Mouse (Mus musculus): ENCODE data around the gene Hfe. TPM values are rescaled to one million over a fixed set of nuclear protein-coding genes. Genes with fewer than 3 reads are reported as not detected.
A peak's percentile ranks its signal among the peaks of the same experiment; 100 is the strongest.

Hfe gene
- polyA plus RNA-seq, 1 experiment from 2014 or later, result 16.8 TPM

DNA sequence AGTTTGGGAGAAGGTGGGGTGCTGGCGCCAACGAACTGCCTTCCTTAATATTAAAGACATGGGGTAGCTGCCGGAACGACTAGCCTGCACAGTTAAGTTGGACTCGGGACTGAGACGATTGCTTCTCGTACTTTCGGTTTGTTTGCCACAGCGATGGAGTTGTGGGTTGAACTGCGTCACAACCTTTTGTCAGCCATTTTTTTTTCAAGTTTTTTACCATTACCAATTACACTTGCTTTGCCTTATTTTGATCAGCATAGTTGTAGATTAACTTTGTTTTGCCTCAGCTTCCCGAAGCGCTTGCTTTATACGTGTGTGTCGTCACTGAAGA, 29.2 kb upstream of the Hfe start:
- 1% methylated on average over 14 of the region's 14 CpGs for WGBS

DNA sequence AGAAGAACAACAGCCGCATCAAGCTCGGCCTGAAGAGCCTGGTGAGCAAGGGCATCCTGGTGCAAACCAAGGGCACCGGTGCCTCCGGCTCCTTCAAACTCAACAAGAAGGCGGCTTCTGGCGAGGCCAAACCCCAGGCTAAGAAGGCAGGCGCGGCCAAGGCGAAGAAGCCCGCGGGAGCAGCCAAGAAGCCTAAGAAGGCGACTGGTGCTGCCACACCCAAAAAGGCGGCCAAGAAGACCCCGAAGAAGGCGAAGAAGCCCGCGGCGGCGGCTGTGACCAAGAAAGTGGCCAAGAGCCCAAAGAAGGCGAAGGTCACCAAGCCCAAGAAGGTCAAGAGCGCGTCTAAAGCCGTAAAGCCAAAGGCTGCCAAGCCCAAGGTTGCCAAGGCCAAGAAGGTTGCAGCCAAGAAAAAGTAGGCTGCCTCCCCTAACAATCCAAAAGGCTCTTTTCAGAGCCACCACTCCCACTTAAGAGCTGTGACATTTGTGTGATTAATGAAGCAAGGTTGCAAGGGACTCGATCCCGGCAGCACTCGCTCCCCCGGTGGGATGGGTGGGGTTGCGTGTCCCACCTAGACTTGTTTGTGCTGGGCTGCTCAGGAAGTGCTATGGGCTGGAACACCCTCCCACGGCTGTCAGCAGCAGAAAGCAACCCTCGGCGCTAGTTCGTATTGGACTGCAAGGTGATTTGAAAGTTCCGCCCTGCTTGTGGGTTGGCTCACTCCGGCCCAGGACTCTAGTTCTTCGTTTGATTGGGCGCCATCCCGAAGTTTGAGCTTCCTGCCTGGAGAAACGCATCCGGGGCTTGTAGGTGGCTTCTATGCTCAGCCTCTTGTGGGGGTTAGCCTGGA, 28.6 kb upstream of the Hfe start:
- no peaks in the 10 kb centered on the region for H3K36me3 ChIP-seq (ENCODE audit: insufficient read depth, low read length)
- no peaks in the 10 kb centered on the region for H3K4me1 ChIP-seq (replicated peaks; ENCODE audit: insufficient read depth, low read length)
- no peaks in the 10 kb centered on the region for H3K9me3 ChIP-seq (replicated peaks; ENCODE audit: low read length)
- H3K4me3 ChIP-seq (replicated peaks; ENCODE audit: low read depth, low read length), result peak overlapping the region; percentile 68
- DNase-seq (ENCODE audit: low spot score) (peak; percentile 99), ATAC-seq (replicated peaks; ENCODE audit: low FRiP score, low read depth) (peak; percentile 86)
- no peaks in the 10 kb centered on the region for H3K27me3 ChIP-seq (ENCODE audit: insufficient read depth, low read length)
- 0% methylated on average over 39 of the region's 39 CpGs for WGBS
- no peak for TF ChIP-seq CTCF (IDR thresholded peaks at IDR 0.05; ENCODE audit: low read depth)
- H3K9ac ChIP-seq (ENCODE audit: low read depth, low read length), result peak overlapping the region; percentile 92
- H3K4me2 ChIP-seq (ENCODE audit: low read length), result peak overlapping the region; percentile 90
- H3K27ac ChIP-seq, result peak overlapping the region; percentile 99

More for the DNA sequence above, 29.2 kb upstream of the Hfe start:
- peak overlapping the region; percentile 92 for H3K9ac ChIP-seq (ENCODE audit: low read depth, low read length)
- H3K4me1 ChIP-seq (replicated peaks; ENCODE audit: insufficient read depth, low read length), result no peaks in the 10 kb centered on the region
- peak overlapping the region; percentile 68 for H3K4me3 ChIP-seq (replicated peaks; ENCODE audit: low read depth, low read length)
- H3K27ac ChIP-seq, result peak overlapping the region; percentile 99
- H3K9me3 ChIP-seq (replicated peaks; ENCODE audit: low read length), result no peaks in the 10 kb centered on the region
- no peaks in the 10 kb centered on the region for H3K36me3 ChIP-seq (ENCODE audit: insufficient read depth, low read length)
- ATAC-seq (replicated peaks; ENCODE audit: low FRiP score, low read depth) (no peak; the same call in 1 of the 2 replicates), DNase-seq (ENCODE audit: low spot score) (no peak)
- peak overlapping the region; percentile 90 for H3K4me2 ChIP-seq (ENCODE audit: low read length)
- no peak for TF ChIP-seq CTCF (IDR thresholded peaks at IDR 0.05; ENCODE audit: low read depth)
- no peaks in the 10 kb centered on the region for H3K27me3 ChIP-seq (ENCODE audit: insufficient read depth, low read length)

DNA sequence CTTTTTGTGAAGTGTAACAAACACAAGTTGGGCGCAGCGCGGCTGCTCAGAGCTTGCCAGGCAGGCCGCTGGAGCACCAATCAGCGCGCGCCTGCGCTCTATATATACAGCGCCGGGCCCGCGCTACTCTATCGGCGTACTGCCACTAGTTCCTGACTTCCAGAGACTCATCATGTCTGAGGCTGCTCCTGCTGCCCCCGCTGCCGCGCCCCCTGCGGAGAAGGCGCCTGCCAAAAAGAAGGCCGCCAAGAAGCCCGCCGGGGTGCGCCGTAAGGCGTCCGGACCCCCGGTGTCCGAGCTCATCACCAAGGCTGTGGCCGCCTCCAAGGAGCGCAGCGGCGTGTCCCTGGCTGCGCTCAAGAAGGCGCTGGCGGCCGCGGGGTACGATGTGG, 28.0 kb upstream of the Hfe start, which contains the start of gene Hist1h1c:
TSS of gene Hist1h1c (plus strand) at position 132 of the 392 bp plus-strand sequence.
- ATAC-seq (replicated peaks; ENCODE audit: low FRiP score, low read depth) (peak; percentile 90), DNase-seq (ENCODE audit: low spot score) (peak; percentile 93)
- H3K36me3 ChIP-seq (ENCODE audit: insufficient read depth, low read length), result no peaks in the 10 kb centered on the region
- no peaks in the 10 kb centered on the region for H3K27me3 ChIP-seq (ENCODE audit: insufficient read depth, low read length)
- WGBS, result under 1% methylated on average over 29 of the region's 38 CpGs
- peak within 1 kb of the TSS; percentile 68 for H3K4me3 ChIP-seq (replicated peaks; ENCODE audit: low read depth, low read length)
- H3K9me3 ChIP-seq (replicated peaks; ENCODE audit: low read length), result no peaks in the 10 kb centered on the region
- H3K27ac ChIP-seq, result peak within 1 kb of the TSS; percentile 99
- no peaks in the 10 kb centered on the region for H3K4me1 ChIP-seq (replicated peaks; ENCODE audit: insufficient read depth, low read length)
- TF ChIP-seq CTCF (IDR thresholded peaks at IDR 0.05; ENCODE audit: low read depth), result peak; percentile 29; the same call in 1 of the 2 replicates
- H3K4me2 ChIP-seq (ENCODE audit: low read length), result peak within 1 kb of the TSS; percentile 90
- H3K9ac ChIP-seq (ENCODE audit: low read depth, low read length), result peak within 1 kb of the TSS; percentile 92

DNA sequence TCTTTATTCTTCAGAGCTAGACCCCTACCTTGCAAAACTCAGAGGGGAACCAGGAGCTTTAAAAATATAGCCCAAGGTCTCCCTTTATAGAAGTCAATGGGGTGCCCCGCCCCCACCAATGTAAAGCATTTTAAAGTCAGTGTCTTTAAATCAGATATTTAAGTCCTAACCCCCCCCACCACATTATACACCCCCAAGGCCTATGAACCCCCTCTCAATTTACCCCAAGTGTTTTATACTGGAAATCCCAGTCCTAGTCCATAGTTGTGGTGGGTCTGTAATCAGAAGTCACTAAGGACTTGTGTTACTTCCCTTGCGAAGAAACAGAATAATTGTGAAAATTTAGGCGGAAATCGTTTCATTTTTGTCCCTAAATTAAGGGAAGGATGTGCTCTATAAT, 27.4 kb upstream of the Hfe start:
- Histone ChIP-seq H3K9me3 (replicated peaks; ENCODE audit: low read length) (no peaks in the 10 kb centered on the region), H3K4me3 (replicated peaks; ENCODE audit: low read depth, low read length) (peak overlapping the region; percentile 68; the same call in 1 of the 2 replicates), H3K36me3 (ENCODE audit: insufficient read depth, low read length) (no peaks in the 10 kb centered on the region), H3K27me3 (ENCODE audit: insufficient read depth, low read length) (no peaks in the 10 kb centered on the region), H3K4me1 (replicated peaks; ENCODE audit: insufficient read depth, low read length) (no peaks in the 10 kb centered on the region), H3K4me2 (ENCODE audit: low read length) (peak overlapping the region; percentile 90), H3K9ac (ENCODE audit: low read depth, low read length) (peak overlapping the region; percentile 92), H3K27ac (peak overlapping the region; percentile 99)
- TF ChIP-seq CTCF (IDR thresholded peaks at IDR 0.05; ENCODE audit: low read depth), result no peak
- WGBS, result 25% methylated on average over 4 of the region's 4 CpGs
- no peak for ATAC-seq (replicated peaks; ENCODE audit: low FRiP score, low read depth)
- no peak for DNase-seq (ENCODE audit: low spot score)

DNA sequence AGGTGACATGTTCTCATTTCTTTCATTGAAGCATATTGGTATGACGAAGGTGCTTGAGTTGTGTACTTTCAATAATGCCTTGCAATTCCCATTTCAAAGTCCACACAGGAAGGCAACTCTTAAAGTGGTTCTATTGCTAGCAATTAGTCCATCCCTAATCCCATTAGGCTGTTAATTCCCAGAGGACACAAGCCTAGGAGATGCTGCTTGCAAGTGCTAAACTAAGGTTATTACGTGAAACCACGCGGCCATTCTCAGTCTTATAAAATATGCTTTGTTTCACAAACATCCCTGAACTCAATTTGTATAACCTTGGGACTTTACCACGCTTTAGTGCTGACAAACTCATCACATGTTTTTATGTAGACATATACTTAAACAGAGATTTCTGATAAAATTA, 26.4 kb upstream of the Hfe start:
- 82% methylated on average over 5 of the region's 5 CpGs for WGBS
- H3K4me2 ChIP-seq (ENCODE audit: low read length), result no peak overlapping the region
- no peak for TF ChIP-seq CTCF (IDR thresholded peaks at IDR 0.05; ENCODE audit: low read depth)
- H3K4me1 ChIP-seq (replicated peaks; ENCODE audit: insufficient read depth, low read length), result no peaks in the 10 kb centered on the region
- no peaks in the 10 kb centered on the region for H3K9me3 ChIP-seq (replicated peaks; ENCODE audit: low read length)
- no peak overlapping the region for H3K27ac ChIP-seq
- no peaks in the 10 kb centered on the region for H3K36me3 ChIP-seq (ENCODE audit: insufficient read depth, low read length)
- no peaks in the 10 kb centered on the region for H3K27me3 ChIP-seq (ENCODE audit: insufficient read depth, low read length)
- no peak for DNase-seq (ENCODE audit: low spot score)
- ATAC-seq (replicated peaks; ENCODE audit: low FRiP score, low read depth), result no peak
- no peak overlapping the region for H3K4me3 ChIP-seq (replicated peaks; ENCODE audit: low read depth, low read length)
- H3K9ac ChIP-seq (ENCODE audit: low read depth, low read length), result no peak overlapping the region

DNA sequence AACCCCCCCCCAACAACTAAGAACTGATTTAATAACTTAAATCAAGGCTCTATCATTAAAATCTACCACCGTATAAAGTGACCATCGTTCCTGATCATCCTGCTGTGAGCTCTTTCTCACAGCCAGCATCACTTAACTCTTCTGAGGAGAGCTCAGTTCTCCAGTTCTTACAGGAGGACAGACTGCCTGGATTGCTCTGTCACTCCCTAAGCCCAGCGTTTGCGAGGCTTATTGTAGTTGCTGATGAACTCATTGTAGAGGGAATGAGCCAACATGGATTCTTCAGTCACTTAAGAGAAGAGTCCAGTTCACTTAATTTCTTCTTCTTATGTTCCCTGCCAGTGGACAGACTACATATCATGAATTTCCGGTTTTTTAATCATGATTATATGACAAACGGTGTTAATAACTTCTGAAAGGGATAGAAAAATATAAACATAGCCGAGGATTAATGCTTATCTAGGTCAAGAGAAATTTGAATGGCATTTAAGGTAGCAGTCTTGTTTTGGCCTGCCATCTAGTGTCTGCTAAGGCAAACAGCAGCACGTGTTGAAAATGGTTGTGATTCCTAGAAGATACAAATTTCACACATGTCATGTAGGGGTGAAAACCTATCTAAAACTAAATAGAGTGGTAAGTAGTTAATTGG, 21.6 kb upstream of the Hfe start:
- Histone ChIP-seq H3K27me3 (ENCODE audit: insufficient read depth, low read length) (no peaks in the 10 kb centered on the region), H3K4me2 (ENCODE audit: low read length) (no peak overlapping the region), H3K27ac (no peak overlapping the region), H3K9me3 (replicated peaks; ENCODE audit: low read length) (no peaks in the 10 kb centered on the region), H3K4me3 (replicated peaks; ENCODE audit: low read depth, low read length) (no peak overlapping the region), H3K4me1 (replicated peaks; ENCODE audit: insufficient read depth, low read length) (no peaks in the 10 kb centered on the region), H3K9ac (ENCODE audit: low read depth, low read length) (no peak overlapping the region), H3K36me3 (ENCODE audit: insufficient read depth, low read length) (no peaks in the 10 kb centered on the region)
- ATAC-seq (replicated peaks; ENCODE audit: low FRiP score, low read depth) (no peak), DNase-seq (ENCODE audit: low spot score) (peak; percentile 85)
- 21% methylated on average over 8 of the region's 8 CpGs for WGBS
- peak; percentile 94 for TF ChIP-seq CTCF (IDR thresholded peaks at IDR 0.05; ENCODE audit: low read depth)
